Mouse (Mus musculus): ENCODE data around the gene Pigh.

GRCm38 (mm10) chr12:79046171-79046570, 43.3 kb downstream of the Pigh start:
- TF ChIP-seq CTCF (IDR thresholded peaks at IDR 0.05) (no peak), EP300 (IDR thresholded peaks at IDR 0.05) (no peak)

All from lung, postnatal 0 days (tissue).